Mouse (Mus musculus): Measurements from ENCODE around the gene Brf1. TPM values are rescaled to one million over a fixed set of nuclear protein-coding genes. Genes with fewer than 3 reads are reported as not detected.

The Brf1 gene
- polyA plus RNA-seq (2014; fragmentation: Nextera tagmentation; extraction: Ambion mirVana): 53.3 and 58.5 TPM in 2 replicates

DNA sequence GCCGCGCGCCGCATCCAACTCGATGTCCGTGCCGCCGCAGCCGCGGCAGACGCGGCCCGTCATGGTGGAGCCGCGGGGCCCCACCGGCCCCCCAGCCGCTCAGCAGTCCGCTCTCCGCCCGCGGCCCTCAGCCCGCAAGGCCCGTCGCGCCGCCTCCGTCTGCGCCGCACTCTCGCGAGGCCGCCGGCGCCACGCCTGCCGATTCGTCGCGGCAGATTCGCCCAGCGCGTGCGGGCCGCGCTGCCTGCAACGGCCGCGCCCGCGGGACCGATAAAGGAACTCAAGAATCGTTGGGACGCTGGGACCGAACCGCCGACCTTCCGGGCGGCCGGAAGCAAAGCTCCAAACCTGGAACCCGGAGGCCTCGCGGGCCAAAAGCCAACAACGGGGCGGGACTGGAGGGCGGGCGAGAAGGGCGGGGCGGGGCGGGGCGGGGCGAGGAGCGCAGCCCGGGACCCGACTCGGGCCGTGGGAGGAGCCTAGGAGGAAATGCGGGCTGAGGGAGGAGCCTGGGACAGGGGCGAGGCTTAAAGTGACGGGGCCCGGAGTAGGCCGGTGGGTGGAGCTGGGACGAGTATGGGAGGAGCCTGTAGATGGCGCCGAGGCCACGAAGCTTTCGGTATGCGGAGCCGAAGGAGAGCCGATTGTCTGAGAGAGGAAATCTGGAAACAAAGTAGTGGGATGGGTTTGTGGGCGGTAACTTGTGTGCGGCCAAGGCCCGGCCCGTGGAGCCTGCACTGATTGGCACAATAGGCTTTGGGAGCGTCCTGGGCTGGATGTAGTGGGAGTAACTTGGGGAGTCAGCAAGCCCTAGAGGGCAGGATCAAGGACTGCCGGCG lies at the start of gene Brf1:
Gene Brf1 (minus strand): TSS at position 411 of the 839 bp plus-strand sequence.
- H3K27me3 ChIP-seq (ENCODE audit: control insufficient read depth, insufficient read depth, low read length): no peaks in the 10 kb centered on the region
- DNase-seq (ENCODE audit: low spot score): peak; percentile 98
- peak within 1 kb of the TSS; percentile 91 for H3K9ac ChIP-seq (ENCODE audit: low read length)
- peak within 1 kb of the TSS; percentile 88 for H3K4me3 ChIP-seq (ENCODE audit: low read depth, low read length)
- peaks cover 11% of the 10 kb centered on the region; the same call in 1 of the 2 replicates for H3K4me1 ChIP-seq (ENCODE audit: control insufficient read depth, insufficient read depth, low read length)
- peak within 1 kb of the TSS; percentile 89 for H3K27ac ChIP-seq (ENCODE audit: low read depth, low read length)
- ATAC-seq (ENCODE audit: insufficient read depth, low FRiP score, low TSS enrichment): peak; percentile 97
- H3K4me2 ChIP-seq (ENCODE audit: low read depth): peak within 1 kb of the TSS; percentile 88
- no peaks in the 10 kb centered on the region for H3K9me3 ChIP-seq (ENCODE audit: control insufficient read depth, low read length)
- no peaks in the 10 kb centered on the region for H3K36me3 ChIP-seq (ENCODE audit: control insufficient read depth, insufficient read depth, low read length)
- under 1% methylated on average over 94 of the region's 96 CpGs for WGBS

DNA sequence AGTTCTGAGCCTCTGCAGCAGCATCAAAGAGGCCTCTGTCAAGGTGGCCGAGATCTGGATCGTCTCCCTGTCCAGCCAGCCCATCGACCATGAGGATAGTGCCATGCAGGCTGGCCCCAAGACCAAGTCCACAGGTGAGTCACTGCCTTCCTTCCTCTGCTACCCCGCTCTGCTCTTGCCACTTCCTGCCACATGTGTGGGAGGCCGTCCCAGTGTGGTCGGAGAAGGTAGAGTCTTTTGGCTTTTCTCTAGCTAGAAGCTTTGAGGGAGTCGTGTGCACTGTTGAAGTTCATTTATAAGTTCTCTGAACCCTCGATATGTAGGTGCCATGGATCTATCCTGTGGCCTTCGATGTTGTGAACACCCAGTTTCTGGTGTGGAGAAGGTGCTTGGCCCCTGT lies 49.3 kb upstream of the Brf1 start:
- 93% methylated on average over 9 of the region's 9 CpGs for WGBS
- Histone ChIP-seq H3K27me3 (ENCODE audit: control insufficient read depth, insufficient read depth, low read length) (no peaks in the 10 kb centered on the region), H3K4me3 (ENCODE audit: low read depth, low read length) (no peak overlapping the region), H3K27ac (ENCODE audit: low read depth, low read length) (no peak overlapping the region), H3K36me3 (ENCODE audit: control insufficient read depth, insufficient read depth, low read length) (peaks cover 7% of the 10 kb centered on the region), H3K4me2 (ENCODE audit: low read depth) (no peak overlapping the region), H3K4me1 (ENCODE audit: control insufficient read depth, insufficient read depth, low read length) (no peaks in the 10 kb centered on the region), H3K9ac (ENCODE audit: low read length) (no peak overlapping the region), H3K9me3 (ENCODE audit: control insufficient read depth, low read length) (no peaks in the 10 kb centered on the region)
- DNase-seq (ENCODE audit: low spot score): no peak
- no peak for ATAC-seq (ENCODE audit: insufficient read depth, low FRiP score, low TSS enrichment)

DNA sequence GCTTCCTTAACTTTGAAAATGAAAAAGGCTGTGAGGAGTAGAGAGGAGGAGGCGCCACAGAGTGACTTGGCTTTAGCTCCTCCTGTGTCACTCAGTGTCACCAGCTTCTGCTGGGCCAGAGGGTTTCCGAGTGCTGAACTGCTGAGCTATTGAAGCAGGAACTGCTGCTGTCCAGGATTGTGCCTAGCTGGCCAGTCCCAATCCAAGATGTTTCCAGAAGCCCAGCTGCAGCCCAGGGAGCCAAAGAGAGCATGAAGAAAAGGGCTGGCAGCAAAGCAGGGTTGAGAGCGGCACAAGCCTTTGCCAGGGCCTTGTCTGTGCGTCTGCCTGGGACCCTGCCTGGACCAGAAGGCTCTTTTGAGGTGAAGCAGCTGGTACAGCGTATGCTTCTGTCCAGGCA lies 47.6 kb upstream of the Brf1 start:
- Histone ChIP-seq H3K9ac (ENCODE audit: low read length) (no peak overlapping the region), H3K27ac (ENCODE audit: low read depth, low read length) (no peak overlapping the region), H3K36me3 (ENCODE audit: control insufficient read depth, insufficient read depth, low read length) (peaks cover 4% of the 10 kb centered on the region), H3K4me1 (ENCODE audit: control insufficient read depth, insufficient read depth, low read length) (no peaks in the 10 kb centered on the region), H3K9me3 (ENCODE audit: control insufficient read depth, low read length) (no peaks in the 10 kb centered on the region), H3K4me3 (ENCODE audit: low read depth, low read length) (no peak overlapping the region), H3K4me2 (ENCODE audit: low read depth) (no peak overlapping the region), H3K27me3 (ENCODE audit: control insufficient read depth, insufficient read depth, low read length) (no peaks in the 10 kb centered on the region)
- 89% methylated on average over 5 of the region's 5 CpGs for WGBS
- no peak for DNase-seq (ENCODE audit: low spot score)
- ATAC-seq (ENCODE audit: insufficient read depth, low FRiP score, low TSS enrichment): no peak

DNA sequence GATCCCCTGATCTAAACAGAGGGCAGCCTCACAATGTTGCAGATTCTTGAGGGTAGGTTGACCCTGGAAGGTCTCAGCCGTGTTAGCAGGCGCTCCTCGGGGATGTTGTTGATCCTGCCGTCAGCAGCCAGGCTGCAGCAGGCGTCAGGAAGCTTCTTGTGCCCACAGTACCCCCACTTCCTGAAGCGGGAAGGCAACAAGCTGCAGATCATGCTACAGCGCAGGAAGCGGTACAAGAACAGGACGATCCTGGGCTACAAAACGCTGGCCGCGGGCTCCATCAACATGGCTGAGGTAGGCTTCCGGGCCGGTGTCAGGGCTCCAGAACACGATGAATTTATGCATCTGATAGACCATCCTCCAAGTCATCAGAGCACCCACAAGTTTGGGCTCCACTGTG lies 46.4 kb upstream of the Brf1 start:
- H3K27me3 ChIP-seq (ENCODE audit: control insufficient read depth, insufficient read depth, low read length): no peaks in the 10 kb centered on the region
- H3K36me3 ChIP-seq (ENCODE audit: control insufficient read depth, insufficient read depth, low read length): peaks cover 3% of the 10 kb centered on the region
- no peak overlapping the region for H3K4me3 ChIP-seq (ENCODE audit: low read depth, low read length)
- no peak overlapping the region for H3K27ac ChIP-seq (ENCODE audit: low read depth, low read length)
- no peaks in the 10 kb centered on the region for H3K4me1 ChIP-seq (ENCODE audit: control insufficient read depth, insufficient read depth, low read length)
- no peak overlapping the region for H3K9ac ChIP-seq (ENCODE audit: low read length)
- ATAC-seq (ENCODE audit: insufficient read depth, low FRiP score, low TSS enrichment) (no peak), DNase-seq (ENCODE audit: low spot score) (no peak)
- no peak overlapping the region for H3K4me2 ChIP-seq (ENCODE audit: low read depth)
- H3K9me3 ChIP-seq (ENCODE audit: control insufficient read depth, low read length): no peaks in the 10 kb centered on the region
- WGBS: 95% methylated on average over 15 of the region's 15 CpGs

DNA sequence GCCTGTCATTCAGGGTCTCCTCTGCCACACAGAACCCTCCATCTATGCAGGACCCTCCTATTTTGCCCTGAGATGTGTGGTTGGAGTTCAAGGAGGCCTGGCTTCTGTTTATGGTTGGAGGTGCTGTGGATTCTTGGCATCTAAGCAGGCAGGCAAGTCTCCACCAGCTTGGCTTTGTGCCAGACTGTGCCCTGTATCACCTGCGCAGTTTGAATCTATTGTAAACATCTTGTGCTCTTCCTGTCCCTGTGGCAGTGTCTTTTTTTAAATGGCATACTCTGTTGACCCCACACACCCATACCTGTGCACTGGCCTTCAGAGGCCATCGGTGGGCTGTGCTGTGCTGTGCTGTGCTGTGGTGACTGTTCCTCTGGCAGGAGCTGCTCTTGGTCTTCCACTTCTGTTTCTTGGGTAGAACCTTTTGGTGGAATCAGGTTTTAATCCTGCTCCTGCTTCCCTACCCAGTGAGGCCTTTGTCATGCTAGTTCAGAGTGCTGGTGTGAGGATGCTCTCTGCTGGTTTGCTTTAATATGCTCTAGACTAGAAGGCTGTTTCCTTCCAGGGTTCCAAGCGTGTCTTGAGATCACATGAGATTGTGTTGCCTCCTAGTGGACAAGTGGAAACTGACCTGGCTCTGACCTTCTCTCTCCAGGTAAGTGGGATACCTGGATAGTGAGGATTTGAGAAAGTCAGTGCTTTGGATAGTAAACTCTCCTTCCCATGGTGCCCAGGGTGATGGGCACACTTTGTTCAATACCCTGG lies 44.6 kb upstream of the Brf1 start:
- H3K4me2 ChIP-seq (ENCODE audit: low read depth): no peak overlapping the region
- H3K9ac ChIP-seq (ENCODE audit: low read length): no peak overlapping the region
- no peaks in the 10 kb centered on the region for H3K27me3 ChIP-seq (ENCODE audit: control insufficient read depth, insufficient read depth, low read length)
- no peak overlapping the region for H3K4me3 ChIP-seq (ENCODE audit: low read depth, low read length)
- ATAC-seq (ENCODE audit: insufficient read depth, low FRiP score, low TSS enrichment) (no peak), DNase-seq (ENCODE audit: low spot score) (no peak)
- WGBS: 83% methylated on average over 3 of the region's 3 CpGs
- no peaks in the 10 kb centered on the region for H3K36me3 ChIP-seq (ENCODE audit: control insufficient read depth, insufficient read depth, low read length)
- no peaks in the 10 kb centered on the region; the same call in 1 of the 2 replicates for H3K4me1 ChIP-seq (ENCODE audit: control insufficient read depth, insufficient read depth, low read length)
- H3K9me3 ChIP-seq (ENCODE audit: control insufficient read depth, low read length): no peaks in the 10 kb centered on the region
- H3K27ac ChIP-seq (ENCODE audit: low read depth, low read length): no peak overlapping the region

DNA sequence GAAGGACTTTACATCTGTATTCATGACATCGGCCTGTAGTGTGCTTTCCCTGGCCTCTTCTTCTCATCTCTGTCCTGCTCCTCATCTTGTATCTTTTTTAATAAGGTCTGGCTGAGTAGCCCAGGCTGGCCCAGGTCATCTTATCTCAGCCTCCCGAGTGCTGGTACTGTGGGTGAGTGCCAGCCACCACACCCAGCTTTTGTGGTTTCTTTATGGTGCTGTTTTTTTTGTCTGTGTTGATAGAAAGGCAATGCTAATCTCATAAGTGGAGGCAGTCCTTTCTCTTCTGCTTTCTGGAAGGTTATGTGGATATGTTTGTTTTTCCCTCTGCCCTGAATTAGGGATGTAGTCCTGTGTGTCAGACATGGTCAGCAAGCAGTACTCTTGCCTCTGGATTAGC lies 42.0 kb upstream of the Brf1 start:
- Histone ChIP-seq H3K9ac (ENCODE audit: low read length) (no peak overlapping the region), H3K27me3 (ENCODE audit: control insufficient read depth, insufficient read depth, low read length) (no peaks in the 10 kb centered on the region), H3K4me2 (ENCODE audit: low read depth) (no peak overlapping the region), H3K4me1 (ENCODE audit: control insufficient read depth, insufficient read depth, low read length) (no peaks in the 10 kb centered on the region; the same call in 1 of the 2 replicates), H3K36me3 (ENCODE audit: control insufficient read depth, insufficient read depth, low read length) (no peaks in the 10 kb centered on the region), H3K9me3 (ENCODE audit: control insufficient read depth, low read length) (no peaks in the 10 kb centered on the region), H3K27ac (ENCODE audit: low read depth, low read length) (no peak overlapping the region), H3K4me3 (ENCODE audit: low read depth, low read length) (no peak overlapping the region)
- ATAC-seq (ENCODE audit: insufficient read depth, low FRiP score, low TSS enrichment) (no peak), DNase-seq (ENCODE audit: low spot score) (no peak)
- 94% methylated on average over 2 of the region's 2 CpGs for WGBS

DNA sequence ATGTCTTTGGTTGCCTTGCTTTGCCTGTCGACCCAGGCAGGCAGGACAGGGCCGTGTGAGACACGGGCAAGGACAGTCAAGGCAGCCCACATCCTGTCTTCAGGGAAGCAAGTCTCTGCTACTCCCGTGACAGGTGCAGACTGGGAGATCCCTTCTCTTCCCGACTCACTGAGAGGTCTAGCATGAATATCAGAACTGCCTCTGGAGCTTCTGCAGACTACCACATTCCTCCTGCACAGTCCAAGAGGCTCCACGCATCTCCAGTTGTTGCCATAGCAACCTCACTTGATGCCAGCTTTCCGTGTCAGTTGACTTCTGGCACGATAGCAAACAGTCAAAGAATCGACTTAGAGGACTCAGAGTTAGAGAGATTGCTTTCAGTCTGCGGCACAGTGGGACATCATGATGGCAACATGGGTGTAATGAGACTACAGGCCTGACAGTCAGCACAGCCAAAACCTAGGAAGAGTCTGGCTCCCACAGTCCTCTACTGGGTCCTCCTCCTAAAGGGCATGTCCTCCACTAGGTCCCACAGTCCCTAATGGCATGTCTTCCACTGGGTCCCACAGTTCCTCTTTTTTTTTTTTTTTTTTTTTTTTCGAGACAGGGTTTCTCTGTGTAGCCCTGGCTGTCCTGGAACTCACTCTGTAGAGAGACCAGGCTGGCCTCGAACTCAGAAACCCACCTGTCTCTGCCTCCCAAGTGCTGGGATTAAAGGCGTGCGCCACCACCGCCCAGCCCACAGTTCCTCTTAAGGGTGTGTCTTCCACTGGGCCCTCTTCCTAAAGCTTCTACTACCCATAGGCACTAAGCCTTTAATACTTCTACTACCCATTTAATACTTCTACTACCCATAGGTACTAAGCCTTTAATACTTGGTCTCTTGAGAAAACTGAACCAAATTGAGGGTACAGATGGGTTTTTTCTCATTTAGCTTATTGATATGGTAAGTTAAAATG lies 41.3 kb upstream of the Brf1 start:
- no peak overlapping the region for H3K27ac ChIP-seq (ENCODE audit: low read depth, low read length)
- WGBS: 75% methylated on average over 14 of the region's 15 CpGs
- H3K27me3 ChIP-seq (ENCODE audit: control insufficient read depth, insufficient read depth, low read length): no peaks in the 10 kb centered on the region

DNA sequence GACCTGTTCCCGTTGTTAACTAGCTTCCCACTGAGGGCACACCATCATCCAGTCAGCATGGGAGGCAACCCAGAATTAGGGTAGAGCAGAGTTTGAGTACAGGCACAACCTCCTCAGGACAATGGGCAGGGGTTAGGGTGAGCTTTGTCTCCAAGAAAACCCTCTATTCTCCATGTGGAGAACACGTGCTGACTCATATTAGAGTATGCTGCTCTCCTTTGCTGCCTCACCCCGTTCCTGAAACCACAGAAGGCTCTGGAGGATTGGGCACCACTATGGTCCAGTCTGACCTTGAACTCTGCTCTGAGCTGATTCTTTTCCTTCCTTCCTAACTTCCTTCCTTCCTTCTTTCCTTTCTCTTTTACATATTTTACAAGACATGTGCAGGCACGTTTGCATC lies 37.9 kb upstream of the Brf1 start:
- ATAC-seq (ENCODE audit: insufficient read depth, low FRiP score, low TSS enrichment): no peak
- 88% methylated on average over 4 of the region's 4 CpGs for WGBS
- no peak overlapping the region for H3K4me2 ChIP-seq (ENCODE audit: low read depth)

More for the DNA sequence above, 41.3 kb upstream of the Brf1 start:
- Histone ChIP-seq H3K9me3 (ENCODE audit: control insufficient read depth, low read length) (no peaks in the 10 kb centered on the region), H3K36me3 (ENCODE audit: control insufficient read depth, insufficient read depth, low read length) (no peaks in the 10 kb centered on the region), H3K4me1 (ENCODE audit: control insufficient read depth, insufficient read depth, low read length) (no peaks in the 10 kb centered on the region; the same call in 1 of the 2 replicates), H3K9ac (ENCODE audit: low read length) (no peak overlapping the region), H3K4me3 (ENCODE audit: low read depth, low read length) (no peak overlapping the region), H3K4me2 (ENCODE audit: low read depth) (no peak overlapping the region)
- ATAC-seq (ENCODE audit: insufficient read depth, low FRiP score, low TSS enrichment): peak; percentile 35
- DNase-seq (ENCODE audit: low spot score): no peak

More for the DNA sequence above, 37.9 kb upstream of the Brf1 start:
- Histone ChIP-seq H3K27me3 (ENCODE audit: control insufficient read depth, insufficient read depth, low read length) (no peaks in the 10 kb centered on the region), H3K9me3 (ENCODE audit: control insufficient read depth, low read length) (no peaks in the 10 kb centered on the region), H3K4me3 (ENCODE audit: low read depth, low read length) (no peak overlapping the region), H3K9ac (ENCODE audit: low read length) (no peak overlapping the region), H3K4me1 (ENCODE audit: control insufficient read depth, insufficient read depth, low read length) (no peaks in the 10 kb centered on the region; the same call in 1 of the 2 replicates), H3K27ac (ENCODE audit: low read depth, low read length) (no peak overlapping the region), H3K36me3 (ENCODE audit: control insufficient read depth, insufficient read depth, low read length) (no peaks in the 10 kb centered on the region)
- no peak for DNase-seq (ENCODE audit: low spot score)
